Mouse (Mus musculus) erythroblast, embryonic 14.5 days (primary cell): Measurements from ENCODE around the gene Gm3411. TPM values are rescaled to one million over a fixed set of nuclear protein-coding genes. Genes with fewer than 3 reads are reported as not detected.
"Not testable (repeated sequence)": the region's sequence is repeated elsewhere in the genome, so short reads cannot be mapped to it uniquely, and the experiment has no call there.

Source experiments
- H3K27me3 ChIP-seq: 2 replicates; pipeline ENCODE4 v1.6.1; 2012; ENCODE audit warnings: inconsistent platforms; ENCODE audit not compliant: control insufficient read depth
- H3K36me3 ChIP-seq: 2 replicates; pipeline ENCODE4 v1.6.1; 2012; ENCODE audit warnings: mild to moderate bottlenecking, inconsistent platforms; ENCODE audit not compliant: control insufficient read depth
- H3K4me1 ChIP-seq: 2 replicates; pipeline ENCODE4 v1.6.1; 2012; ENCODE audit warnings: inconsistent platforms; ENCODE audit not compliant: control insufficient read depth
- H3K4me3 ChIP-seq: replicated peaks from 2 replicates; pipeline ENCODE3; 2012; ENCODE audit warnings: moderate library complexity, mild to moderate bottlenecking, inconsistent platforms
- H3K9me3 ChIP-seq: 2 replicates; pipeline ENCODE4 v1.6.1; 2012; ENCODE audit warnings: low read length, inconsistent platforms, mixed read lengths; ENCODE audit not compliant: control insufficient read depth
- polyA plus RNA-seq: library from polyadenylated mRNA; stranded (reverse); fragments of >175 nt; gene quantifications from 2 replicates; pipeline ENCODE4 v1.2.3, GENCODE M21; 2012

Gene Gm3411
- not detected in 2 replicates for polyA plus RNA-seq

DNA sequence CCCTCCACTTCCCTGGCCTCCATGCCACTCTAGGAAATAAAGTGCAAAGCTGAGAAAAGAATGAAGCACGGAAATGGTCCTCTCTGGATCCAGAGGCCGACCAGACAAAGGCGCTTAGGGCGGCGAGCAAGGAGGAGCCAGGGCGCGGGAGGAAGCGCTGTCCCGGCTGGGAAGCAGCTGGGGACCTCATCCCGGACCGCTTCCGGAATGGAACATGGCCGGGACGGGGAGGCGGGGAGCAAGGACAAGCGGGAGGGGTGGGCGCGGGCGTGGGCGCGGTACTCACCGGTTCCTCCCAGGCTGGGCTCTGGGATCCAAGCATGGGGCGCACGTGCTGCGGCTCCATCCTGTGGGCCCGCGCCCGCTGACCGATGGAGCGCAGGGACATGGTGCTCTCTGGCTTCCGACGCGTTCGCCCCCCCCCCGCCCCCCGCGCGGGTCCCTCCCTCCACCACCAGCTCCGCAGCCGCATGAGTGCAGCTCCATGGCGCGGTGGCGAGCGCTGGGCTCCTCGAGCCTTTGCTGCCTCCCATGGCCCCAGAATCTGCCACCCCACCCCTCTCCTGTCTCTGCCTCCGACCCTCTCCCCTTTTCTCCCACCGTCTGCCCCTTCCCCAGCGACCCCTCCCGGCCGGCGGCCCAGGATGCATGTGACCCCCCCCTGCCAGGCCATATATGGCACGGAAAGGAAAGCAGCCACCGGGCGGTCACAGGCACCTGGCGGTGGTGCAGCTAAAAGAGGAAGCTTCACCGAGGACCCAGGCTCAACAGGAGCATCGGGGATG, at the start of gene Gm3411:
TSS of gene Gm3411 (minus strand) at position 320 of the 785 bp plus-strand sequence.
- not testable (repeated sequence) for H3K9me3 ChIP-seq, H3K27me3 ChIP-seq, H3K36me3 ChIP-seq, H3K4me3 ChIP-seq, H3K4me1 ChIP-seq

DNA sequence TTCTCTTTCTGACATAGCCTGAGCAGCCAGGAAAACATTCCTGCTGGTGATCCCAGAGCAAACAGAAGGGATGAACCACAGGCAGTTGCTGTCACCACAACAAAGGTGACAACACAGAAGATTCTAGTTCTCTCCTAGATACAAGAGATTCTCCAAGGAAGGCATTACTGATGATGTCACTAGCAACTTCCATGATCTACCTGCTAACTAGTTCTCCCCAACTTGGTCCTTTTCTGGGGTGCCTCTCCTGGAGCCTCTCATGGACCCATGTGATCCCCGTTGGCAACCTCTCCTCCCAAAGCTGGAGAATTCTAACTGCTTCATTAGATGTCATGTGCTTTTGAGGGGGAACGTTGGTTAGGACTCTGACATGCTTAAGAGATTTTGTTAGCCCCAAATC, 17.7 kb upstream of the Gm3411 start, which contains the start of gene Gm21103:
TSS of gene Gm21103 (minus strand) at position 101 of the 400 bp plus-strand sequence.
- H3K27me3 ChIP-seq, H3K4me1 ChIP-seq, H3K9me3 ChIP-seq, H3K36me3 ChIP-seq, H3K4me3 ChIP-seq: not testable (repeated sequence)

DNA sequence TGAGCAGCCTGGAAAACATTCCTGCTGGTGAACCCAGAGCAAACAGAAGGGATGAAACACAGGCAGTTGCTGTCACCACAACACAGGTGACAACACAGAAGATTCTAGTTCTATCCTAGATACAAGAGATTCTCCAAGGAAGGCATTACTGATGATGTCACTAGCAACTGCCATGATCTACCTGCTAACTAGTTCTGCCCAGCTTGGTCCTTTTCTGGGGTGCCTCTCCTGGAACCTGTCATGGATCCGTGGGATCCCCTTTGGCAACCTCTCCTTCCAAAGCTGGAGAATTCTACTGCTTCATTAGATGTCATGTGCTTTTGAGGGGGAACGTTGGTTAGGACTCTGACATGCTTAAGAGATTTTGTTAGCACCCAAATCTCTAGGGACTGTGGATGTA, 67.9 kb downstream of the Gm3411 start, which contains the start of gene Gm21560:
TSS of gene Gm21560 (minus strand) at position 101 of the 400 bp plus-strand sequence.
- not testable (repeated sequence) for H3K9me3 ChIP-seq, H3K4me3 ChIP-seq, H3K27me3 ChIP-seq, H3K36me3 ChIP-seq, H3K4me1 ChIP-seq

Other genes starting within 250 kb of the Gm3411 start
- not detected in 2 replicates for gene Gm6337, start 229.0 kb downstream of the Gm3411 start, polyA plus RNA-seq
- not detected in 2 replicates for gene Gm8206, start 193.3 kb downstream of the Gm3411 start, polyA plus RNA-seq
- gene Gm3468, start 178.6 kb downstream of the Gm3411 start, polyA plus RNA-seq: not detected in 2 replicates
- gene Gm3476, start 161.4 kb downstream of the Gm3411 start, polyA plus RNA-seq: not detected in 2 replicates
- not detected in 2 replicates for gene Gm21560, start 68.0 kb downstream of the Gm3411 start, polyA plus RNA-seq
- not detected in 2 replicates for gene Gm21103, start 17.6 kb upstream of the Gm3411 start, polyA plus RNA-seq
- gene Gm3618, start 56.4 kb upstream of the Gm3411 start, polyA plus RNA-seq: not detected in 2 replicates
- gene Gm16440, start 103.1 kb upstream of the Gm3411 start, polyA plus RNA-seq: not detected in 2 replicates
- gene Gm3591, start 125.2 kb upstream of the Gm3411 start, polyA plus RNA-seq: not detected in 2 replicates
- gene Gm3594, start 157.4 kb upstream of the Gm3411 start, polyA plus RNA-seq: not detected in 2 replicates